Mouse (Mus musculus) activated CD4-positive, CD25-positive, alpha-beta regulatory T cell, adult 4 months (primary cell): ENCODE data around the gene Olfr441. TPM values are rescaled to one million over a fixed set of nuclear protein-coding genes. Genes with fewer than 3 reads are reported as not detected.
"Not testable (repeated sequence)": the region's sequence is repeated elsewhere in the genome, so short reads cannot be mapped to it uniquely, and the experiment has no call there.

Experiments used
- ATAC-seq: one replicate; pipeline ENCODE4 v1.8.0; 2017
- polyA plus RNA-seq, 2 experiments: library from polyadenylated mRNA; unstranded; fragments of 100-300 nt; shearing (Covaris generic); gene quantifications; one replicate each; pipeline ENCODE4 v1.2.1; 2017

Gene Olfr441
- not detected for polyA plus RNA-seq

DNA sequence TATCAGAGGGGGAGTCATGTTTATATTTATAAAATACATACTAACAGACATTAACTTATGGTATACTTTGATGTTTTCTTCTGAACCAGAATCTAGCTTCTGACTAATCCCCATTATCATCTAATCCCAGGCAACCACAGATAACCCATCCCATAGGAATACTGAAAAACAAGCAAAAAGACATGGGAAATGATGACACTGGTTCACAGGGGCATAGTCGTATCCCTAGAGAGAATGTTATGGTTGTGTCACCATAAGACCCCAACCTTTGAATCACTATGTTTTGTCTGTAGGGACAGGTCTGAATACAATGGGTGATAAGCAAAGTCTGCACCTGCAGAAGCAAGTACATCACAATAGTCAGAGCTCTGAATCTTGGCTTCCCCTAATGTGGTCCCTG lies at the start of gene Olfr441:
Gene Olfr441, plus strand, starts transcription at position 301 of the 400 bp plus-strand sequence.
- not testable (repeated sequence) for ATAC-seq

DNA sequence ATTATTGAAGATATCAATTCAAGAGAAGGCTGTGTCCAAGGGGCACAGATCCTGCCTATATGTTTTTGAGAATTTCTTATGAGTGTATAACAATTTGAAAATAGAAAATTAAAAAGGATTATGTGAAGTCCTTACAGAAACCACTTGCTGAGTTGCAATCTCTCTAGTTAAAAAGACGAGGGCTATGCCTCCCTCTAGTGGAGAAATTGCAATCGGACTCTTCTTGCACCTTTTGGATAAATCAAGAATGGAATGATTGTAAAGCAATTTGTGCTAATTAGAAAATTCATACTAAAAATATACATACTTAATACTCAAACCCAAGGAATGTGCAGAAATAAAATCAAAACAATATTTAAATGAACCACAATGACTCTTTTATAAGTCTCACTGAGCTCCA lies 27.4 kb upstream of the Olfr441 start:
- no peak for ATAC-seq

DNA sequence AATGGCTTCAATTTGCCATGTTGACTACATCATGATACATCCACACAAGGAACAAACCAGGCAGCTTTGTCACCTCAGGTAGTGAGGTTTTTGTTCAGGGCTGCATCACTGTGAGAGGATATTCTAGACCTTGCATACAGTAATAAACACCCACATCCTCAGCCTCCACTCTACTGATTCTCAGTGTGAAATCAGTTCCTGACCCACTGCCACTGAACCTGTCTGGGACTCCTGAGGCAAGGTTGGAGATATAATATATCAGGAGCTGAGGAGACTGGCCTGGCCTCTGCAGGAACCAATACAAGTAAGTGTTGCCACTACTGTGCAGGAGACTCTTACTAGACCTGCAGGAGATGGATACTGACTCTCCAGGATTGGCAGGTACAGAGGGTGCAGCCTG lies 24.8 kb upstream of the Olfr441 start:
- not testable (repeated sequence) for ATAC-seq

DNA sequence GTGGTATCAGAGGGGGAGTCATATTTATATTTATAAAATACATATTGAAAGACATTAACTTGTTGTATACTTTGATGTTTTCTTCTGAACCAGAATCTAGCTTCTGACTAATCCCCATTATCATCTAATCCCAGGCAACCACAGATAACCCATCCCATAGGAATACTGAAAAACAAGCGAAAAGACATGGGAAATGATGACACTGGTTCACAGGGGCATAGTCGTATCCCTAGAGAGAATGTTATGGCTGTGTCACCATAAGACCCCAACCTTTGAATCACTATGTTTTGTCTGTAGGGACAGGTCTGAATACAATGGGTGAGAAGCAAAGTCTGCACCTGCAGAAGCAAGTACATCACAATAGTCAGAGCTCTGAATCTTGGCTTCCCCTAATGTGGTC lies 40.1 kb downstream of the Olfr441 start, which contains the start of gene Olfr237-ps1:
Gene Olfr237-ps1, plus strand, starts transcription at position 301 of the 400 bp plus-strand sequence.
- ATAC-seq: not testable (repeated sequence)

DNA sequence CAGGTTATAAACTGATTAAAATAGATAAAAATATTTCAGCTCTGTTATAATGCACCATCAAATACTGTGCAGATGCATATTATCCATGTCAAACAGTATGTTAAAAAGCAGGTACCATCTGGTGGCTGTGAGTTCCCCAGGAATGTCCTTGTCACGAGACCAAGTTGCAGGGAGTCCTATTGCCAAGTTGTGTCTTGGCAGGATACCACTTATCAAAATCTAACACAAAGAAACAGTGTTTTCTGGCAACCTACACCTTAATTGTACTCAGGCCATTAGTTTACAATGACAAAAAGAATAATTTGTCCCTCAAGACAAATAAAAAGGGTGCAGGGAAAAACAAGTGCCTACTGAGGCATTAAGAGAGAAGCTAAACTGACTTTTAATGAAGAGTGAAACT lies 53.3 kb downstream of the Olfr441 start:
- ATAC-seq: no peak

DNA sequence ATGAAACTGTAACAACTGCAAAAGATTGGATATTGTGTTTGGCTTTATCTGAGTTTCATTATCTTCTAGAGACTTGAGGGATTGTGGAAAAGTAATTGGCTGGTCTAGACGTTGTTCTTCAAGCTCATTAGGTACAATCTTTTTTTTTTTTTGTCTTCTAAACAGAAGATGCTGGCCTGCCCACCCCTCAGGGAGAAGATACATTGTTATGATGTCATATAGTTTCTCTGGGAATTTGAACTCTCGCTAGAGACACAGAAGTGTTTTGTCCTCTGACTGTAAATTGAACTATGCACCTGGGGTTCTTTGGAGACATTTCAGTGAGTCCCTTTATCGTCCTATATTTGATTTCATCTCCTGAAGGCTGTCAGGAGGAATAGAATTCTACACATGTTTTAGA lies 56.8 kb downstream of the Olfr441 start, which contains the start of gene Olfr437:
Gene Olfr437, plus strand, starts transcription at position 301 of the 400 bp plus-strand sequence.
- no peak for ATAC-seq

DNA sequence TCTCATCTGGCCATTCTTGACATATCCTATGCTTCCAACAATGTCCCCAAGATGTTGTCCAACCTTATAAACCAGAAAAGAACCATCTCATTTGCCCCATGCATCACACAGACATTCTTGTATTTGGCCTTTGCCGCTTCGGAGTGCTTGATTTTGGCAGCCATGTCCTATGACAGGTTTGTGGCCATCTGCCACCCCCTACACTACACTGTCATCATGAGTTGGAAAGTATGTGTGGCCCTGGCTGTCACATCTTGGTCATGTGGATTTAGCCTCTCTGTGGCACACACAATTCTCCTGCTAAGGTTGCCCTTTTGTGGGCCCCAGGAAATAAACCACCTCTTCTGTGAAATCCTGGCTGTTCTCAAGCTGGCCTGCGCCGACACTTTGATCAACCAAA lies 61.1 kb downstream of the Olfr441 start:
- no peak for ATAC-seq

Other genes starting within 250 kb of the Olfr441 start
- gene Olfr448, start 215.9 kb upstream of the Olfr441 start, polyA plus RNA-seq: not detected
- under 1 TPM in 1 of 2 experiments, not detected in 1; 0.15 TPM for gene Olfr447, start 197.5 kb upstream of the Olfr441 start, polyA plus RNA-seq
- under 1 TPM in 1 of 2 experiments, not detected in 1; 0.20 TPM for gene Olfr446, start 185.0 kb upstream of the Olfr441 start, polyA plus RNA-seq
- gene Olfr444, start 157.3 kb upstream of the Olfr441 start, polyA plus RNA-seq: not detected
- not detected for gene Olfr237-ps1, start 40.2 kb downstream of the Olfr441 start, polyA plus RNA-seq
- gene Olfr437, start 56.9 kb downstream of the Olfr441 start, polyA plus RNA-seq: not detected
- not detected for gene Olfr13, start 65.8 kb downstream of the Olfr441 start, polyA plus RNA-seq
- not detected for gene Olfr435, start 90.8 kb downstream of the Olfr441 start, polyA plus RNA-seq
- not detected for gene Olfr434, start 106.7 kb downstream of the Olfr441 start, polyA plus RNA-seq
- not detected for gene Olfr47, start 125.2 kb downstream of the Olfr441 start, polyA plus RNA-seq
- gene Arhgef5, start 159.2 kb downstream of the Olfr441 start, polyA plus RNA-seq: 1 to 10 TPM; 2.2 to 2.9 TPM
- not detected for gene Nobox, start 203.2 kb downstream of the Olfr441 start, polyA plus RNA-seq